In genomic region chr16:92288778-92289177, GRCm38 (mm10) we compare ENCODE assay signal across 10 mouse cellular contexts. TPM values are rescaled to one million over a fixed set of nuclear protein-coding genes. Genes with fewer than 3 reads are reported as not detected.
DNase-seq lines count a peak whose midpoint lies in the region.
"Had no signal": no experiment of that assay in that cellular context is flagged by ENCODE, and none has a peak within 500 bp of the region (broad histone marks: within the 10 kb centered on the region; RNA-seq: fewer than 3 reads in every experiment).

No protein-coding gene starts in this region.

- peak; percentile 35 for DNase-seq in embryo, embryonic 10 days (ENCODE audit: low spot score)
- no peak for DNase-seq in embryo, embryonic 9.5 days (ENCODE audit: extremely low spot score)
- DNase-seq in layer of hippocampus, adult 11-12 months (ENCODE audit: low spot score), result peak; percentile 21
- no peak for DNase-seq in layer of hippocampus, adult 8-10 months (ENCODE audit: low spot score in 2 of 2)
- DNase-seq in 416B (ENCODE audit: low read depth), result peak; percentile 36
- DNase-seq in embryo, embryonic 11 days, result peak; percentile 24
- DNase-seq in ovary, postnatal 36 days (ENCODE audit: low spot score), result no peak
- DNase-seq in natural killer cell, adult 2 months (ENCODE audit: low spot score in 2 of 2), result no peak

RNA-seq across cellular contexts. Expression of gene Kcne2, which starts 3.4 kb away (rescaled TPM):
- total RNA-seq in layer of hippocampus, adult 8-10 months (2022), result 1 to 10 TPM in 2 of 4 experiments, not detected in 2; 1.2 to 1.5 TPM
- total RNA-seq: hematopoietic stem cell, adult 5-6 weeks; neutrophil, adult 5-6 weeks had no signal

RNA-seq across cellular contexts. Expression of gene Smim11, which starts 12.3 kb away (rescaled TPM):
- total RNA-seq in layer of hippocampus, adult 8-10 months (2022), result 10 to 100 TPM; 16.8 to 27.3 (median 21.0) TPM

RNA-seq across cellular contexts. Expression of gene Fam243, which starts 32.5 kb away (rescaled TPM):
- not detected for total RNA-seq in layer of hippocampus, adult 8-10 months (2022)
- total RNA-seq: hematopoietic stem cell, adult 5-6 weeks; neutrophil, adult 5-6 weeks had no signal

Comparison
In these comparisons a context has a peak if more than half of its experiments do, and no peak if none do; other contexts are left out.
1. DNase-seq: peak in embryo, embryonic 10 days (single experiment), layer of hippocampus, adult 11-12 months (single experiment), 416B (single experiment) and embryo, embryonic 11 days (single experiment); none in embryo, embryonic 9.5 days (single experiment), layer of hippocampus, adult 8-10 months (0 of 2), ovary, postnatal 36 days (single experiment) and natural killer cell, adult 2 months (0 of 2).